18 mouse cellular contexts compared by ENCODE assay signal in the genomic region with DNA sequence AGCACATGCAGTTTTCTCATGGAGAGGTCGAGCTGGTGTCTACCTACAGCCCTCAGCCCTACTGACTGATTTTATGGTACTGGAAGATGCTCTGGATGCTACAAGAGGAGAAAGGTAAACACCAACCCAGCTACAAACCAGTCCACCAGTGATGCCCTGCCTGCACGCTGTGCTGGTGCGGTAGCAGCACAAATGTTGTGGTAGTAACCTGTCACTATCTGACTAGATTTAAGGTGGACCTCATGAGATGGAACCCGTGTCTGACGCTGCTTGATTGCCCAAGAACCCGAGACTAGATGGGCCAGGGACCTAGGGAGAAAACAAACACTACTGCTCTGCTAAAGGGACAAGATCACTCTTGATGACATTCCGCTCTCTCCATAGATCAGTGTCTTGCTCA. TPM values are rescaled to one million over a fixed set of nuclear protein-coding genes. Genes with fewer than 3 reads are reported as not detected.
DNase-seq lines count a peak whose midpoint lies in the region.
"Had no signal": no experiment of that assay in that cellular context is flagged by ENCODE, and none has a peak within 500 bp of the region (broad histone marks: within the 10 kb centered on the region; RNA-seq: fewer than 3 reads in every experiment).

No protein-coding gene starts in this region.

- intact Hi-C loops in heart, postnatal 14 days (cut with DNase I), result loop anchor here (5.0 kb wide), 1 partner anchor 105 kb away; no protein-coding TSS in a partner anchor

- peak; percentile 74 for DNase-seq in heart, adult 11 months
- no peak for DNase-seq in heart, postnatal 14 days
- DNase-seq in testis, postnatal 10 days (ENCODE audit: low spot score), result peak; percentile 19
- no peak for DNase-seq in testis, postnatal 14 days (ENCODE audit: low spot score)
- DNase-seq in thymus, postnatal 4 days, result peak; percentile 3
- DNase-seq in thymus, postnatal 25 days, result no peak
- DNase-seq: adrenal gland, adult 8-10 months; adrenal gland, postnatal 14 days; adrenal gland, postnatal 36 days; B cell, adult 2 months; cerebellum, adult 11-12 months; cerebellum, adult 2 months; cerebellum, adult 9-10 months; cerebellum, postnatal 10 days; cerebellum, postnatal 25 days had no signal

RNA-seq across cellular contexts. Expression of gene Wdr63, which starts 50.8 kb away (rescaled TPM):
- total RNA-seq in heart, postnatal 14 days (2021), result under 1 TPM in 1 of 2 experiments, not detected in 1; 0.55 TPM
- total RNA-seq: adrenal gland, adult 18-20 months; adrenal gland, adult 8-10 months; CH12.LX; G1E had no signal

Comparison
In these comparisons a context has a peak if more than half of its experiments do, and no peak if none do; other contexts are left out.
1. DNase-seq: peak in heart, adult 11 months (single experiment), testis, postnatal 10 days (single experiment) and thymus, postnatal 4 days (single experiment); none in heart, postnatal 14 days (0 of 2), testis, postnatal 14 days (single experiment) and thymus, postnatal 25 days (single experiment).